Mouse (Mus musculus) liver, embryonic 11.5 days (tissue): ENCODE measurements around the gene Mki67. TPM values are rescaled to one million over a fixed set of nuclear protein-coding genes. Genes with fewer than 3 reads are reported as not detected.

Source experiments
- ATAC-seq: fragments of 200-750 bp; cut with Nextera tagmentation; replicated peaks from 2 replicates; pipeline ENCODE4 v1.8.0; 2017; ENCODE audit warnings: moderate number of reproducible peaks, mild to moderate bottlenecking, moderate TSS enrichment, moderate library complexity; ENCODE audit not compliant: low FRiP score
- DNase-seq: peaks from one replicate; pipeline ENCODE4 v3.0.0-alpha.2; 2017; ENCODE audit warnings: low spot score
- H3K27ac ChIP-seq: fragments of 300-500 bp; sonication (generic); 2 replicates; pipeline ENCODE4 v1.5.1; 2014; ENCODE audit warnings: mild to moderate bottlenecking, low read depth, low read length, control low read depth
- H3K27me3 ChIP-seq: fragments of 300-500 bp; sonication (generic); replicated peaks from 2 replicates; pipeline ENCODE4 v1.6.1; 2014; ENCODE audit warnings: low read length, mixed read lengths; ENCODE audit not compliant: control insufficient read depth, insufficient read depth
- H3K36me3 ChIP-seq: fragments of 300-500 bp; sonication (generic); 2 replicates; pipeline ENCODE4 v1.6.1; 2014; ENCODE audit warnings: mild to moderate bottlenecking, low read length, moderate library complexity, mixed read lengths; ENCODE audit not compliant: control insufficient read depth, insufficient read depth
- H3K4me1 ChIP-seq: fragments of 300-500 bp; sonication (generic); replicated peaks from 2 replicates; pipeline ENCODE4 v1.6.1; 2014; ENCODE audit warnings: low read length, mixed read lengths; ENCODE audit not compliant: control insufficient read depth, insufficient read depth
- H3K4me2 ChIP-seq: fragments of 300-500 bp; sonication (generic); 2 replicates; pipeline ENCODE4 v1.6.1; 2014; ENCODE audit warnings: mild to moderate bottlenecking, control low read depth, moderate library complexity
- H3K4me3 ChIP-seq: fragments of 300-500 bp; sonication (generic); 2 replicates; pipeline ENCODE4 v1.5.1; 2014; ENCODE audit warnings: low read depth, low read length, control low read depth
- H3K9ac ChIP-seq: fragments of 300-500 bp; sonication (generic); 2 replicates; pipeline ENCODE4 v1.6.1; 2014; ENCODE audit warnings: low read depth, low read length, control low read depth
- H3K9me3 ChIP-seq: fragments of 300-500 bp; sonication (generic); 2 replicates; pipeline ENCODE4 v1.6.1; 2016; ENCODE audit warnings: low read length, inconsistent platforms, mixed read lengths; ENCODE audit not compliant: control insufficient read depth
- WGBS: fragments of 180-500 bp; shearing (Covaris S2); extraction: QIAGEN DNeasy Blood & Tissue Kit; methylation state at CpG from one replicate; pipeline ENCODE4 v1.1.7; 2014; 5-methylcytosine and 5-hydroxymethylcytosine counted together
- polyA plus RNA-seq: library from polyadenylated mRNA; unstranded; fragments of >200 nt; fragmentation: Nextera tagmentation; extraction: Ambion mirVana; gene quantifications from 2 replicates; pipeline ENCODE4 v1.2.1, GENCODE M21; 2014

Gene Mki67
- polyA plus RNA-seq, 1 experiment from 2014 or later = 79.3 TPM

DNA sequence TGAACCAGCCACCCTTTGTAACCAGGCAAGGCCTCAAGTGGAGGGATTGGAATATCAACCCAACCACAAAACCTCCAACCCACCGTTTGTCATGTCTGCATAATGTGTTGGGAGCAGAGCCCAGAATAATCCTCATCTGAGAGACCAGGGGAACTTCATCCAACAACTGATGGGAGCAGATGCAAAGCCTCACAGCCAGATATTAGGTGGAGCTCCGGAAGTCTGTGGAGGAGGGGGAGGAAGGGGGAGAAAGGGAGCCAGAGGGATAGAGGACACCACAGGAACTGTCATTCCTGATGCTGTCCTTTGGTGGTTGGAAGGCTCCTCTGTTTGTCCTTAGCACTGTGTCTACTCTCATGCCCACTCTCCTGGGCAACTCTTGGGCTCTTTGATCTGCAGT is 28.9 kb upstream of the Mki67 start:
- Histone ChIP-seq H3K9ac (no peak overlapping the region), H3K9me3 (no peaks in the 10 kb centered on the region), H3K36me3 (no peaks in the 10 kb centered on the region), H3K27me3 (no peaks in the 10 kb centered on the region), H3K4me3 (no peak overlapping the region), H3K4me2 (no peak overlapping the region), H3K27ac (no peak overlapping the region), H3K4me1 (no peaks in the 10 kb centered on the region)
- DNase-seq = no peak
- ATAC-seq = no peak
- WGBS = 47% methylated on average over 2 of the region's 2 CpGs

DNA sequence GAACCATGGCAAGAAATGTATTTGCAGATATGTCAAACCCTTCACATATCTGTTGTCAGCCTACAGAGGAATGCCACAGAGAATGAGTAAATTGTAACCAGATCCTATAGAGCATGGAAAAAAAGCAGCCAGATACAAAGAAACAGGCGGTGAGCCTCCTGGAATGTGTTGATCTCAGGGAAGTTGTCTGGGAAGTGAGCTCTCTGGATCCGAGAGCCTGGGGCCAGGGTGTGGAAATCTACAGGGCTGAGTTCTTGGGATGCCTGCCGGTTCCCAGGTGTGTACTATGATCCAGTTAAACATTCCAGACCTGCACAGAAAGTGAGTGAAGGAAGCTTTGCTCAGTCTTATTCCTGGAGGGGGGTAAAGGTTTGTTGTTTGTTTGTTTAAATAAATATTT is 24.3 kb upstream of the Mki67 start:
- no peak overlapping the region for H3K27ac ChIP-seq
- no peak overlapping the region for H3K4me3 ChIP-seq
- no peak overlapping the region for H3K4me2 ChIP-seq

DNA sequence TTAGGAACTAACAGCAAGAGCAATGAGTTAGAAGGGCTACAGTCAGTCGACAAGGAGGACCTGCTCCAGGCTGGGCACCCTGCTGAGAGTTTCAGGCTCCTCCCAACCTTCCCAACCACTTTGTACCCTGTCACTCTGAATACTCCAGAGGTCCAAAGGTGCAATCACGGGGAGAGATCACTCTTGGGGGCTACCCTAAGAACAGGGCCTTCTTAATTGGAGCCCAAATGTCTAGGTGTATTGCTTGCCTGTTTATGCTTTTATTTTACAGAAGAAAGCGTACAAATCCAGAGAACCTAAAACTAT is 20.4 kb upstream of the Mki67 start:
- Histone ChIP-seq H3K4me2 (no peak overlapping the region), H3K27me3 (no peaks in the 10 kb centered on the region), H3K4me3 (no peak overlapping the region), H3K36me3 (no peaks in the 10 kb centered on the region), H3K27ac (no peak overlapping the region), H3K9ac (no peak overlapping the region), H3K4me1 (0 out of 2 replicates have a peak, but pooled peaks cover 2% of the 10 kb centered on the region), H3K9me3 (no peaks in the 10 kb centered on the region)
- WGBS = 34% methylated on average over 3 of the region's 3 CpGs
- ATAC-seq (no peak), DNase-seq (no peak)

More for the DNA sequence above, 24.3 kb upstream of the Mki67 start:
- H3K9ac ChIP-seq = no peak overlapping the region
- WGBS = 44% methylated on average over 3 of the region's 3 CpGs
- DNase-seq = no peak
- H3K36me3 ChIP-seq = no peaks in the 10 kb centered on the region
- H3K4me1 ChIP-seq = 0 out of 2 replicates have a peak, but pooled peaks cover 2% of the 10 kb centered on the region
- no peak for ATAC-seq
- no peaks in the 10 kb centered on the region for H3K27me3 ChIP-seq
- no peaks in the 10 kb centered on the region for H3K9me3 ChIP-seq

DNA sequence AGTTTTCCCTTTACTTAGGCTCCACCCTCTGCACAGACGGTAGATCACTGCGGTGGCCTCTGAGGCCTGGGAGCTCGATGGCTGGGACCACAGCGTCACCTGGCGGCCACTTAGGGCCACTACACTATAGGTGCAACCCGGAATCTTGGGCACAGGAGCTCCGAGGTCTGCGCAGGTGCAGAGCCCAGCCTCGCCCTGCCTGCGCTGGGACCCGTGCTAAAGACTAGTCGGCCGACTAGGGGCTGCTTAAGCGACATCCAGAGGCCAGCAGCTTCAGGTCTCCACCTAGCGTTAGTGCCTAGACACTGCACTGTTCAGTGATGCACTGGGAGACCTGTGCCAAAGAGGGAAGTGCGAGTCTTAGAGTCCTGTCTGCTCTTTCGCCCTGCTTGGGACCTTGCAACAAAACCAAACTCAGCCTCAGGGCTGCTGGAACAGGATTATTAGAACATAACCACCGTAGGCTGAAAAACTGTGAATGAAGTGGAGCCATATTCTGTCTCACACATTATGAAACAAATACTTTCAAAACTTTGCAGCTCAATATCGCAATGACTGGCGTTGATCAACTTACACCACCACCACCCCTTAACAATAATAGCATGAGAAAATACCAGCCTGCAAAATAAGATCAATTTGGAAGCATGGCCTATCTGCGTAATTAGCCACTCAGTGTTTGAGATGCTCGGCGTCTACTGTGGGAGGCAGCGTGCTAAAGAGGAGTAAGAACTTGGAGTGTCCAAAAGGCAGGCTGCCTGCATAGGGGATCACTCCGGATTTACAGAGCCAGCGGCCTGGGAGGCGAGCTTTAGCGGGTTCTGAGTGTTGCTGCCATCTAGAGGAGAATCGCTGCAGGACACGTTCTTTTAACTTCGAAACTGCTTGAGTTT is 19.8 kb upstream of the Mki67 start:
- H3K9ac ChIP-seq = 0 out of 2 replicates have a peak overlapping the region, but pooled peaks have one; percentile 41
- H3K4me1 ChIP-seq = 0 out of 2 replicates have a peak, but pooled peaks cover 2% of the 10 kb centered on the region
- H3K27me3 ChIP-seq = no peaks in the 10 kb centered on the region
- H3K9me3 ChIP-seq = no peaks in the 10 kb centered on the region
- peak overlapping the region; percentile 57 for H3K4me2 ChIP-seq
- H3K4me3 ChIP-seq = peak overlapping the region; percentile 28
- ATAC-seq (peak; percentile 94), DNase-seq (peak; percentile 77)
- no peaks in the 10 kb centered on the region for H3K36me3 ChIP-seq
- 18% methylated on average over 31 of the region's 31 CpGs for WGBS
- no peak overlapping the region for H3K27ac ChIP-seq

DNA sequence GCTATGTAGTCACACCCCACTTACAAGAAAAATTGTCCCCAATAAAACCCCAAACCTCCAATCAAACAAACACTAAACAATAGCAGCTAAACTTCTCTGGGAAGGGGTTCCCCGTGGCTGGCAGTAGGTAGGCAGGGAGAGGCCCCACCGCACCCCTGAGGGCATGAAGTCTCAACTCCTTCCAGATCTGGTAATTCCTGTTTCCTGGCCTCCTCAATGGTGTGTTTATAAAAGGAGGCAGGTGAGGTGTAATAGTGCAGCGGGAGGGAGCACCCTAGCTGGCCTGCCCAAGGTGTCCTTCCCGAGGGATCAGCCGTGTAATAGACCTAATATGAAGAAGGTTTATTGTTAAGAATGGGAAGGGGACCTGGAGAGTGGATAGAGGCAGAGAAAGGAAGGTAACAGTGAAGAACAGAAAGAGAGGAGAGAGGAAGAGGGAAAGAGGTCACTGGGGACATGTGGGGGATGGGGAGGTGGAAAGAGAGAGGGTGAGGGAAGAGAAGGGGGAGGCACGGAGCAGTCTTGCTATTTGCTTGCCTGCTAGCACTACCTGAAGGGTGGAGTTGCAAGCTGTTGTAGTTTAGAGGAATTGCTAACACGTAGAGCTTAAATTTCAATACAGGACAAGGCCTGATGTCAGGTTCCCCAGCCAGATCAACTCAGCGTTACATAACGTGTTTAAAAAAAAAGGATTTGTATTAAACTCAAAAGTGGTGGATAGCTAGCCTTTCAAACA is 18.9 kb upstream of the Mki67 start:
- Histone ChIP-seq H3K36me3 (no peaks in the 10 kb centered on the region), H3K9ac (no peak overlapping the region), H3K4me1 (0 out of 2 replicates have a peak, but pooled peaks cover 2% of the 10 kb centered on the region), H3K4me2 (peak overlapping the region; percentile 57), H3K27me3 (no peaks in the 10 kb centered on the region), H3K9me3 (no peaks in the 10 kb centered on the region), H3K27ac (no peak overlapping the region), H3K4me3 (no peak overlapping the region)
- DNase-seq = no peak
- ATAC-seq = 0 out of 2 replicates have a peak, but pooled peaks have one; percentile 5
- 88% methylated on average over 9 of the region's 9 CpGs for WGBS

DNA sequence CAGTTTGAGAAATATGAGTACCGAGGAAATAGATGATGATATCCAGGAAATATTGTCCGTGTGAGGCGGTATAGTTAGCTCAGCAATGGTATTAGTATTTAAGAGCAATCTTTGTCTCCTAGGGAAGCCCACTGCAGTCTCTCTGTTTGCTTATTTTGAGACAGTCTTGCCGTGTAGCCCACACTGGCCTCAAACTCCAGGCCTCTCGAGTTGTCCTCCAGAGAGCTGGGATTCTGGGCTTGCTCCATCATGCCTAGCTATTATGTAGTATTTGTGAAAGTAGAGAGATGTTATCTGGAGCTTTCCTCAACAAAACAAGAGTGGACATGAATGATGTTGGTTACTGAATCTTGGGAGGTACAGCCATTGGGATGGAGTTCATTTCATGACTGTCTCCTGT is 18.2 kb upstream of the Mki67 start:
- ATAC-seq (no peak), DNase-seq (no peak)
- no peak overlapping the region for H3K4me2 ChIP-seq
- 0 out of 2 replicates have a peak, but pooled peaks cover 2% of the 10 kb centered on the region for H3K4me1 ChIP-seq
- H3K4me3 ChIP-seq = no peak overlapping the region
- H3K27ac ChIP-seq = no peak overlapping the region
- no peaks in the 10 kb centered on the region for H3K27me3 ChIP-seq
- no peaks in the 10 kb centered on the region for H3K36me3 ChIP-seq
- H3K9me3 ChIP-seq = no peaks in the 10 kb centered on the region
- WGBS = 82% methylated on average over 5 of the region's 5 CpGs
- no peak overlapping the region for H3K9ac ChIP-seq

DNA sequence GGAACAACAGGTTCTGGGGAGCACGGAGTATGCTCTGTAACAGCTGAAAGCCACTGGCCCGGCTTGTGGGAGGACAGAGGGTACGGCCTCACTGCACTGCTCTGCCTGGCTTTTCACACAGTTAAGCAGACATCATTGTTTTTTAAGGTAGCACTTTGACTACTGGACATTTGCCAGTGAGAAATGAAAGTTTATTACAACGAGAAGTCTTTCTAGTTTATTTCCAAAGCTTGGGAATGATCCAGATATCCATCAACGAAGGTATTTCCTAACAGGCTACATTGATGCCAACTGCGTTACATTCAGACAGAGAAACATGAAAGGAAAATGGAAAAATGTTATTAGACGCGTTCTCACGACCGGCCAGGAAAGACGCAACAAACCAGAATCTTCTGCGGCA is 11.9 kb upstream of the Mki67 start:
- Histone ChIP-seq H3K4me3 (no peak overlapping the region), H3K36me3 (no peaks in the 10 kb centered on the region), H3K4me1 (peaks cover 7% of the 10 kb centered on the region), H3K9ac (no peak overlapping the region), H3K27ac (no peak overlapping the region), H3K27me3 (no peaks in the 10 kb centered on the region; the same call in 1 of the 2 replicates), H3K4me2 (no peak overlapping the region), H3K9me3 (no peaks in the 10 kb centered on the region)
- no peak for DNase-seq
- WGBS = 90% methylated on average over 12 of the region's 12 CpGs
- no peak for ATAC-seq

DNA sequence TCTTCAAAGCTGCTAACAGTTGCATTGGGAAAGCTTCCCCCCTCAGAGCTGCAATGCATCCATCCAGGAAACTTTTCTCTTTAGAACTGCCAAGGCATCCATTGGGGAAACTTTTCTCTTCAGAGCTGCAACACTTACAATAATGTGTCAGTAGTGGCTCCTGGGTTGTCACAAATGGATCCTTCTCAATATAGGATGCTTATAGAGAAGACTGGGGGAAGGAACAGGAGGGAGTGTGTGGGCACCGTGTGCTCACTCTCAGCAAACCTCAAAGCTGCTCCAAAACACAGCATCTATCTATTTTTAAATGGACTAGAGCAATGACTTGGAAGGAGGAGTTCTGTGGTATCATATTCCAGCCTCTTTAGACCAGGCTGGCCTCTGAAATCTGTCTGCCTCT is 10.5 kb upstream of the Mki67 start:
- 74% methylated on average over 1 of the region's 1 CpGs for WGBS
- no peak overlapping the region for H3K9ac ChIP-seq
- H3K4me1 ChIP-seq = peaks cover 12% of the 10 kb centered on the region
- ATAC-seq (no peak), DNase-seq (no peak)
- H3K4me3 ChIP-seq = no peak overlapping the region
- H3K4me2 ChIP-seq = no peak overlapping the region
- no peaks in the 10 kb centered on the region for H3K9me3 ChIP-seq
- H3K27me3 ChIP-seq = no peaks in the 10 kb centered on the region; the same call in 1 of the 2 replicates
- H3K36me3 ChIP-seq = no peaks in the 10 kb centered on the region
- no peak overlapping the region for H3K27ac ChIP-seq
